Mouse (Mus musculus): Measurements from ENCODE around the gene Kdm5c. TPM values are rescaled to one million over a fixed set of nuclear protein-coding genes. Genes with fewer than 3 reads are reported as not detected.

The Kdm5c gene
- polyA plus RNA-seq, 2 experiments = 24.9 to 48.2 TPM

DNA sequence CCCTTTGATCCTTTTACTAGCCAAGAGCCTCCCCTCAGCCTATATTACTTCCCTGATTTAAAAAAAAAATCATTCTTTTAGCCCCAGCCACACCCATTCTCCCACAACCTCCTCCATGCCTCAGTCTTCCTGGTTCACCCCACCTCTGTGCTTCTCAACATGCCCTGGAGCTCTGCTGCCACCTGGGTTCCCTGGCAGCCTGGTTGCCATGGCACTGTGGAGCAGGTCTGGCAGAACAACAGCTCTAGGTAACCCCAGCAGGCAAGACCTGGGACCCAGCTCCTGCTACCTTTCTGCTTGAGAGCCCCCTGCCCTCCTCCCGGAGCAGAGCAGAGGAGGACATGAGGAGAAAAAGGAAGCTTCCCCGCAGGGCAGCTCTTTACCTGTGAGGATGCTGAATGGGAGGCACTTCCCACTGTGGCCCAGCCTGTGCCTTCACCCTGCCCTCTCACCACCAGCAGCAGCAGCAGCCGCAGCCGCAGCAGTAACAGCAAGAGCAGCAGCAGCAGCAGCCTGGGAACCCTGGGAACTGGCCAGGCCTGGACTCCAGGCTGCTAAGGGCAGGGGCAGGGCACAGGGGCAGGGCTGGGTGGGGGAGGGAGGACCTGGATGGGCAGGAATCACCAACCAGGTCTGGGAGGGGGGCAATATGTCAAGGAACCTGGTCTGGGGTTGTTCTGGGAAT lies 30.9 kb upstream of the Kdm5c start:
- WGBS = 27% methylated on average over 2 of the region's 4 CpGs
- no peak for TF ChIP-seq POLR2A (IDR thresholded peaks at IDR 0.05; ENCODE audit: borderline replicate concordance, extremely low read depth, insufficient read depth, insufficient read length)
- DNase-seq (ENCODE audit: low spot score) = no peak

DNA sequence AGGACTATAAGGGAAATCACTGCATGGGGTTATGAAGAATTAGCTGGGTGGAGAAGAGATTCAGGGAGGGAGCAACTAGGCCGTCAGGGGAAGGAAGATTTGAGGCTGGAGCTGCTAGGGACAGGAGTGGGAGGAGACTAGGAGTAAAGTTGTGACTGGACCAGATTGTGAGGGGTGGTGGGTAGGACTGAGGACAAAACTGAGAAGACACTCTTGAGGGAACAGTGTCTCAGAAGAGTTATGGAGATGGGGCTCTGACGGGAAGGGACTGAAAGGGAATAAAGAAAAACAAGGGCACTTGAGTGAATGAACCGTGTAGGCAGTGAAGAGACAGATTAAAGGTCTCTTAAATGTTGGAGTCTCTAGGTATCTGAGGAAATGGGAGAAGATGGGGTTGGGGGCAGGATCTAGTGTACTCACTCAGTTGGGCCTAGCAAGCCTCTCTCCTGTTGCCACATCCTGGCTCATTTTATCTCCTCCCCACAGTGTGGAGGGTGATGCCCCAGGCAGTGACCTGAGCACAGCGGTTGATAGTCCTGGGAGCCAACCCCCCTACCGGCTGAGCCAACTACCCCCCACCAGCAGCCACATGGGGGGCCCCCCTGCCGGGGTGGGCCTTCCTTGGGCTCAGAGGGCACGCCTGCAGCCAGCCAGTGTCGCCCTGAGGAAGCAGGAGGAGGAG lies 30.3 kb upstream of the Kdm5c start:
- Histone ChIP-seq H3K27ac (replicated peaks; ENCODE audit: low read depth, low read length) (no peak overlapping the region), H3K9ac (ENCODE audit: low read depth, low read length, severe bottlenecking) (no peak overlapping the region), H3K4me1 (ENCODE audit: control insufficient read depth, insufficient read depth, low read length) (no peaks in the 10 kb centered on the region), H3K9me3 (ENCODE audit: control insufficient read depth, low read length) (no peaks in the 10 kb centered on the region), H3K27me3 (ENCODE audit: control insufficient read depth, insufficient read depth, low read length) (peaks cover 14% of the 10 kb centered on the region; the same call in 1 of the 2 replicates), H3K4me2 (replicated peaks; ENCODE audit: low read depth, low read length, severe bottlenecking) (no peak overlapping the region), H3K36me3 (ENCODE audit: control insufficient read depth, insufficient read depth, low read length) (no peaks in the 10 kb centered on the region), H3K4me3 (replicated peaks; ENCODE audit: low read length) (no peak overlapping the region)
- ATAC-seq (ENCODE audit: low FRiP score, low read depth) = no peak
- no peak for TF ChIP-seq POLR2A (IDR thresholded peaks at IDR 0.05; ENCODE audit: borderline replicate concordance, extremely low read depth, insufficient read depth, insufficient read length)
- DNase-seq (ENCODE audit: low spot score) = no peak
- 46% methylated on average over 8 of the region's 8 CpGs for WGBS

More for the DNA sequence above, 30.9 kb upstream of the Kdm5c start:
- Histone ChIP-seq H3K4me2 (replicated peaks; ENCODE audit: low read depth, low read length, severe bottlenecking) (no peak overlapping the region), H3K27ac (replicated peaks; ENCODE audit: low read depth, low read length) (no peak overlapping the region), H3K27me3 (ENCODE audit: control insufficient read depth, insufficient read depth, low read length) (peaks cover 14% of the 10 kb centered on the region; the same call in 1 of the 2 replicates), H3K4me3 (replicated peaks; ENCODE audit: low read length) (no peak overlapping the region), H3K4me1 (ENCODE audit: control insufficient read depth, insufficient read depth, low read length) (no peaks in the 10 kb centered on the region), H3K9me3 (ENCODE audit: control insufficient read depth, low read length) (no peaks in the 10 kb centered on the region), H3K36me3 (ENCODE audit: control insufficient read depth, insufficient read depth, low read length) (no peaks in the 10 kb centered on the region), H3K9ac (ENCODE audit: low read depth, low read length, severe bottlenecking) (no peak overlapping the region)
- no peak for ATAC-seq (ENCODE audit: low FRiP score, low read depth)

DNA sequence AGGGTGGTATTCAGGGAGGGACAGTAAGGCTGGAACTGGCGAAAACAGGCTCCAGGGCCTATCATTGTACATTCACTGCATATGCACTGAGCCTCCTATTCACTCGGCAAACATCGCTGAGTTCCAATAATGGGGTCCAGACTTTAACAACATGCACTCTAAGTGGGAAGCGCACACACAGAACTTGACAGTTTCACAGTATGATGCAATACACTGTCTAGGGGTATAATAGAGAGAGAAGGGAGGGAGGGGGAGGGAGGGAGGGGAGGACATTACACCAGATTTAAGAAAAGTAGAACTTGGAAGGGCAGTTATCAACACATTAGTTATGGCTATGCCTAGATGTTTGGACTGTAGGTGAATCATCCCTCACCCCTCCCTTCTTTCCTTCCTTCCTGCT lies 29.6 kb upstream of the Kdm5c start:
- Histone ChIP-seq H3K9ac (ENCODE audit: low read depth, low read length, severe bottlenecking) (no peak overlapping the region), H3K36me3 (ENCODE audit: control insufficient read depth, insufficient read depth, low read length) (no peaks in the 10 kb centered on the region), H3K4me2 (replicated peaks; ENCODE audit: low read depth, low read length, severe bottlenecking) (no peak overlapping the region), H3K27ac (replicated peaks; ENCODE audit: low read depth, low read length) (no peak overlapping the region), H3K4me3 (replicated peaks; ENCODE audit: low read length) (no peak overlapping the region), H3K4me1 (ENCODE audit: control insufficient read depth, insufficient read depth, low read length) (no peaks in the 10 kb centered on the region), H3K27me3 (ENCODE audit: control insufficient read depth, insufficient read depth, low read length) (peaks cover 14% of the 10 kb centered on the region; the same call in 1 of the 2 replicates), H3K9me3 (ENCODE audit: control insufficient read depth, low read length) (no peaks in the 10 kb centered on the region)
- 78% methylated on average over 4 of the region's 4 CpGs for WGBS
- DNase-seq (ENCODE audit: low spot score) (no peak), ATAC-seq (ENCODE audit: low FRiP score, low read depth) (no peak)
- no peak for TF ChIP-seq POLR2A (IDR thresholded peaks at IDR 0.05; ENCODE audit: borderline replicate concordance, extremely low read depth, insufficient read depth, insufficient read length)

DNA sequence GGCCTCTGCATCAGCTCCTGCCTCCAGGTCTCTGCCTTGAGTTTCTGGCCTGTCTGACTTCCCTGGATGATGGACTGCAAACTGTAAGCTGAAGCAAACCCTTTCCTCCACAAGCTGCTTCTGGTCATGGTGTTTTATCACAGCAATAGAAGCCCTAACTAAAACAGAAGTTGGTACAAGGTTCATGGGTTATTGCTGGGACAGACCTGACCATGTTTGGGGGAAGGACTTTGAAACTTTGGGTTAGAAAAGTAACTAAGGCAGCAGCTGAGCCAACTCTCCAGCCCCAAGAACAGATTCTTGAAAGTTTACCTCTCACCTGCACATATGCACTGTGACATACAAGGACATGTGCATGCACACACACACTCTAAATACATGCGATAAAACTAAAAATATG lies 27.3 kb upstream of the Kdm5c start:
- Histone ChIP-seq H3K4me3 (replicated peaks; ENCODE audit: low read length) (no peak overlapping the region), H3K36me3 (ENCODE audit: control insufficient read depth, insufficient read depth, low read length) (no peaks in the 10 kb centered on the region), H3K27ac (replicated peaks; ENCODE audit: low read depth, low read length) (no peak overlapping the region), H3K9me3 (ENCODE audit: control insufficient read depth, low read length) (no peaks in the 10 kb centered on the region), H3K27me3 (ENCODE audit: control insufficient read depth, insufficient read depth, low read length) (peaks cover 6% of the 10 kb centered on the region; the same call in 1 of the 2 replicates), H3K4me2 (replicated peaks; ENCODE audit: low read depth, low read length, severe bottlenecking) (no peak overlapping the region), H3K4me1 (ENCODE audit: control insufficient read depth, insufficient read depth, low read length) (no peaks in the 10 kb centered on the region), H3K9ac (ENCODE audit: low read depth, low read length, severe bottlenecking) (no peak overlapping the region)
- TF ChIP-seq POLR2A (IDR thresholded peaks at IDR 0.05; ENCODE audit: borderline replicate concordance, extremely low read depth, insufficient read depth, insufficient read length) = no peak
- ATAC-seq (ENCODE audit: low FRiP score, low read depth) (no peak), DNase-seq (ENCODE audit: low spot score) (no peak)
- 100% methylated on average over 1 of the region's 1 CpGs for WGBS

DNA sequence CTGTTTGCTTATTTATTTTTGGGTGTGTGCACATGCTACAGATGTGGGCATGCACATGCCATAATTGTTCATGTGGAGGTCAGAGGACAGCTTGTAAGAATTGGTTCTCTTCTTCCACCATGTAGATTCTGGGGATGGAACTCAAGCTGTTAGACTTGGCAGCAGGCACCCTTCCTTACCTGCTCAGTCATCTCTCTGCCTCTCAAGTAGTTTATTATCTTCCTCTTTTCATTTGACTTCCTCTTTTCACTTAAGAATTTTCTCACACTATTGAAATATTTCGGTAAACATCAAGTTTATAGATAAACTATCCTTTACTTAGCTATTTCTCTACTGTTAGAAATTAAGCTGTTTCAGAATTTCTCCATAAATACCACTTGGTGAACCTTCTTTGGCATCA lies 18.1 kb upstream of the Kdm5c start:
- DNase-seq (ENCODE audit: low spot score) = no peak
- Histone ChIP-seq H3K27ac (replicated peaks; ENCODE audit: low read depth, low read length) (no peak overlapping the region), H3K4me1 (ENCODE audit: control insufficient read depth, insufficient read depth, low read length) (no peaks in the 10 kb centered on the region), H3K9ac (ENCODE audit: low read depth, low read length, severe bottlenecking) (no peak overlapping the region), H3K4me3 (replicated peaks; ENCODE audit: low read length) (no peak overlapping the region), H3K36me3 (ENCODE audit: control insufficient read depth, insufficient read depth, low read length) (0 out of 2 replicates have a peak, but pooled peaks cover 2% of the 10 kb centered on the region), H3K27me3 (ENCODE audit: control insufficient read depth, insufficient read depth, low read length) (peaks cover 4% of the 10 kb centered on the region; the same call in 1 of the 2 replicates), H3K4me2 (replicated peaks; ENCODE audit: low read depth, low read length, severe bottlenecking) (no peak overlapping the region), H3K9me3 (ENCODE audit: control insufficient read depth, low read length) (no peaks in the 10 kb centered on the region)
- 77% methylated on average over 1 of the region's 1 CpGs for WGBS
- ATAC-seq (ENCODE audit: low FRiP score, low read depth) = no peak
- no peak for TF ChIP-seq POLR2A (IDR thresholded peaks at IDR 0.05; ENCODE audit: borderline replicate concordance, extremely low read depth, insufficient read depth, insufficient read length)
